Mouse (Mus musculus) effector memory CD4-positive, alpha-beta T cell, adult 5 months (primary cell): ENCODE results near the gene Gm8926. TPM values are rescaled to one million over a fixed set of nuclear protein-coding genes. Genes with fewer than 3 reads are reported as not detected.

Experiments
- polyA plus RNA-seq: library from polyadenylated mRNA; unstranded; fragments of 100-300 nt; shearing (Covaris generic); gene quantifications from one replicate; pipeline ENCODE4 v1.2.1, GENCODE M21; 2017

Gene Gm8926
- polyA plus RNA-seq = 2.3 TPM

GRCm38 (mm10) chr5:11770248-11770647, at the start of gene Gm8926:
Gm8926 (plus strand) TSS chr5:11770548.

Other genes starting within 250 kb of the Gm8926 start
- gene Gm6460, start 175.6 kb upstream of the Gm8926 start, polyA plus RNA-seq = not detected
- not detected for gene Gm8922, start 88.6 kb upstream of the Gm8926 start, polyA plus RNA-seq
- gene Gm6465, start 75.0 kb downstream of the Gm8926 start, polyA plus RNA-seq = not detected
- gene 4933402N22Rik, start 147.5 kb downstream of the Gm8926 start, polyA plus RNA-seq = 0.46 TPM